Mouse (Mus musculus) stomach, embryonic 15.5 days (tissue): ENCODE results near the gene Alpk3. TPM values are rescaled to one million over a fixed set of nuclear protein-coding genes. Genes with fewer than 3 reads are reported as not detected.

Experiments
- ATAC-seq: fragments of 200-750 bp; cut with Nextera tagmentation; 2 replicates; pipeline ENCODE4 v1.8.0; 2017; ENCODE audit warnings: low read depth, moderate number of reproducible peaks, moderate TSS enrichment; ENCODE audit not compliant: insufficient read depth, low FRiP score
- H3K27ac ChIP-seq: fragments of 300-500 bp; sonication (generic); 2 replicates; pipeline ENCODE4 v1.5.1; 2015; ENCODE audit warnings: mild to moderate bottlenecking, inconsistent platforms
- H3K27me3 ChIP-seq: fragments of 300-500 bp; sonication (generic); replicated peaks from 2 replicates; pipeline ENCODE4 v1.6.1; 2015; ENCODE audit warnings: inconsistent platforms
- H3K36me3 ChIP-seq: fragments of 300-500 bp; sonication (generic); 2 replicates; pipeline ENCODE4 v1.6.1; 2015; ENCODE audit warnings: inconsistent platforms
- H3K4me1 ChIP-seq: fragments of 300-500 bp; sonication (generic); 2 replicates; pipeline ENCODE4 v1.6.1; 2015; ENCODE audit warnings: inconsistent platforms
- H3K4me2 ChIP-seq: fragments of 300-500 bp; sonication (generic); 2 replicates; pipeline ENCODE4 v1.6.1; 2015; ENCODE audit warnings: mild to moderate bottlenecking, inconsistent platforms
- H3K4me3 ChIP-seq: fragments of 300-500 bp; sonication (generic); replicated peaks from 2 replicates; pipeline ENCODE4 v1.5.1; 2015; ENCODE audit warnings: inconsistent platforms
- H3K9ac ChIP-seq: fragments of 300-500 bp; sonication (generic); 2 replicates; pipeline ENCODE4 v1.6.1; 2015; ENCODE audit warnings: inconsistent platforms
- H3K9me3 ChIP-seq: fragments of 300-500 bp; sonication (generic); 2 replicates; pipeline ENCODE4 v1.6.1; 2016; ENCODE audit warnings: inconsistent platforms
- WGBS: fragments of 180-500 bp; shearing (Covaris S2); methylation state at CpG from one replicate; pipeline ENCODE4 v1.1.7; 2015; 5-methylcytosine and 5-hydroxymethylcytosine counted together
- polyA plus RNA-seq: library from polyadenylated mRNA; unstranded; fragments of >200 nt; fragmentation: Nextera tagmentation; extraction: Ambion mirVana; gene quantifications from 2 replicates; pipeline ENCODE4 v1.2.1, GENCODE M21; 2015

Alpk3 gene
- polyA plus RNA-seq, 1 experiment from 2014 or later = 0.64 TPM

DNA sequence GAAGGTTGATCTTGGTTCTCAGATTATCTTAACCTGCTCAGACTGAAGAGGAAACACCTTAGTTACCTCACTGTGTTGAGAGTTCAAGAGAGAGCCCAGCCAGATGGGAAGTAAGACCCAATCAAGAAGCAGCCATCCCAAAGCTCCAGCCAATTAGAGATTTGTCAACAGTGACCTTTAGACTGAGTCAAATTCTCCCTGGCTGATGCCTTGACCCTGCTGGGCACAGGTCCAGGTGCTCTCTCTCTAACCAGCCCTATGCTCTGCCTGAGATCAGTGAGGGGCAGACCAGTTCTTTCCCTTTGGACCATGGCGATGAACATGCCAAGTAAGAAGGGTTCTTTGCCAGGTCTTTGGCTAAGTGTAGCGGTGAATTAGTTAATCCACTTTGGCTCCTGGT is 54.3 kb downstream of the Alpk3 start:
- 87% methylated on average over 2 of the region's 2 CpGs for WGBS
- H3K4me3 ChIP-seq = no peak overlapping the region
- H3K9me3 ChIP-seq = no peaks in the 10 kb centered on the region
- no peaks in the 10 kb centered on the region for H3K36me3 ChIP-seq
- H3K4me2 ChIP-seq = no peak overlapping the region
- no peaks in the 10 kb centered on the region for H3K27me3 ChIP-seq
- no peak for ATAC-seq
- no peak overlapping the region for H3K27ac ChIP-seq
- no peaks in the 10 kb centered on the region for H3K4me1 ChIP-seq
- H3K9ac ChIP-seq = no peak overlapping the region

DNA sequence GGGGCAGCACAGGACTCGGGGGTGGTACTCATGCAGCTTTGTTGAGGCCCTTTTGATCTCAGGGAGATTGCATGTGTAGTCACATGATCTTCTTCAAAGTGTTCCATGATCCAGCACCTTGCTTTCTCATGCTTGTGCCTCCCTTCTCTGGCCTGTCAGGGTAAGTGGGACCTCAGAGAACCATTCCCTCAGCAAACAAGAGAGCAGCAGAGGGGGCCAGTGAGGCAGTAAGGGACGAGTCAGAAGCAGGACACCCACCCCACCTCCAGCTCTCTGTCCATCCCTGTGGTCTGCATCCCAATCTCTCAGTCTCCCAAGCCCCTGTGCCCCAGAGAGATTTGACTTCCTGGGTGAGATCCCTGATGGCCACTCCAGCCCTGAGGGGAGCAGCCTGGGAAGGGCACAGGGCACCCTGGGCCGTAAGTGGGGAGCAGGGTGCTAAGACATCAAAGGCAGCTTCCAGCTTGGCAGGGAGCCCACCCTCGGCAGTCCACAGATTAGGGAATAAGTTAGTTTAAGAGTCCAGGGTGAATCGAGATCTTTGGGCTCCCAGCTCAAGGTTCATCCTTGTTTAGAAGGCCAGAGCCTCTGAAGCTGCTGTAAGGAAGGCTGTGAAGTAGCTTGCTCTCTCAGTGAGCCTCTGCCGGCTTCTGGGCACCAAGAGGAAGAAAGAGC is 55.4 kb downstream of the Alpk3 start:
- H3K27ac ChIP-seq = no peak overlapping the region
- no peak overlapping the region for H3K9ac ChIP-seq
- H3K36me3 ChIP-seq = no peaks in the 10 kb centered on the region
- 38% methylated on average over 6 of the region's 6 CpGs for WGBS
- H3K4me3 ChIP-seq = no peak overlapping the region
- H3K4me2 ChIP-seq = no peak overlapping the region
- H3K9me3 ChIP-seq = no peaks in the 10 kb centered on the region
- no peak for ATAC-seq
- H3K27me3 ChIP-seq = no peaks in the 10 kb centered on the region
- H3K4me1 ChIP-seq = no peaks in the 10 kb centered on the region

DNA sequence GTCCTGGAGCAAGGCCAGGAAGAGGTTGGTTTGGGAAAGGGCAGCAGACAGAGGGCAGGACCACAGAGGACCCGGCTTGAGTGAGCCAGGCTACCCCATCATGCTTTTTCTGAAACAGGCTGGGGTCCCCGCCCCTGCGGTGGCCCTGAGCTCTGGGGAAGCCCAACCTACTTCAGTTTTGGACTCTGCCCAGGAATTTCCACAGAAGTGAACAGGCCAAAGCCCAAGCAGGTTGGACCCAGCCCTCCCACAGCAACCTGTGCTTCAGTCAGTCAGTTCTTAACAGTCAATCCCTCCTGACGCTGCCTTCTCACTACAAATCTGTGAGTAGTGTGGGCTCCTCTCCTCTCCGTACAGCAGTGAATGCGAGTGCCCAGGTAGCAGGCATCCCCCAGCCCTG is 57.2 kb downstream of the Alpk3 start, which contains the start of gene Slc28a1:
Slc28a1 (plus strand) TSS at position 245 of the 400 bp plus-strand sequence.
- H3K4me2 ChIP-seq = no peak within 1 kb of the TSS
- H3K9me3 ChIP-seq = no peaks in the 10 kb centered on the region
- no peak within 1 kb of the TSS for H3K4me3 ChIP-seq
- H3K27me3 ChIP-seq = no peaks in the 10 kb centered on the region
- H3K36me3 ChIP-seq = no peaks in the 10 kb centered on the region
- H3K4me1 ChIP-seq = no peaks in the 10 kb centered on the region
- no peak within 1 kb of the TSS for H3K27ac ChIP-seq
- no peak for ATAC-seq
- 65% methylated on average over 6 of the region's 6 CpGs for WGBS
- H3K9ac ChIP-seq = no peak within 1 kb of the TSS

DNA sequence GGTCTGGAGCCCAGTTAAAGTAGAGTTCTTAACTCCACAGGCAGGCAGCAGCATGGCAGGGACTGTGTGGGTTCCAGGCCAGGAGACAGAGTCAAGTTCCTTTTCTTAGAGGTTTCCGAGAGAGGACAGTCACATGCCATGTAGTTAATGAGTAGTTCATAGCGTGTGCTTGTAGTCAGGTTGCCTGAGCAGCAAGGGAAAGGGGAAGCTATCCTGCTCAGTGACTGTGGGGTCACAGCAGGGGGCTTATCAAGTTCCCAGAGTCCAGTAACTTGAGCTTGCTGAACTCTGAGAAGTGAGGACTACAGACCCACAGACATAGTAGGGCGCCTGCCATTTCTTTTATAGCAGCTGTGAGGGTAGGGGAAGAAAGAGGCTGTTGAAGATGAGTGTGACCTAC is 63.7 kb downstream of the Alpk3 start:
- no peak for ATAC-seq
- Histone ChIP-seq H3K4me3 (no peak overlapping the region), H3K27me3 (no peaks in the 10 kb centered on the region), H3K4me1 (no peaks in the 10 kb centered on the region), H3K9ac (no peak overlapping the region), H3K27ac (no peak overlapping the region), H3K9me3 (no peaks in the 10 kb centered on the region), H3K36me3 (no peaks in the 10 kb centered on the region), H3K4me2 (no peak overlapping the region)
- 66% methylated on average over 3 of the region's 3 CpGs for WGBS

DNA sequence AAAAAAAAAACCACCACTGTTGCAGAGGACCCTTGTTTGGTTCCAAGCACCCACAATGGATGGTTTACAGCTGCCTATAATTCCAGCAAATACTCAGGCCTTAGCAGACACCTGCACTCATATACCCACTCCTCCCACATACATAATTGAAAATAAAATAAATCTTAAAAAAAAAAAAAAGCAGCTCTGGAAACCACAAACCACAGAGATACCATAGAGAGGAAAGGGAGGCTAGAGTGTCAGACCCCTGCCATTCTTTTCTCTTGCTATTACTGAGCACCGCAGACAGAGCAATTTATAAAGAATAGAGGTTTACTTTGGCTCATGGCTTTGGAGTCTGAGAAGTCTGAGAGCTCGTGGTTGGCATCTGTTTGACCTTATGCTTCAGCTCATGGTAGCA is 65.4 kb downstream of the Alpk3 start:
- Histone ChIP-seq H3K4me2 (no peak overlapping the region), H3K36me3 (no peaks in the 10 kb centered on the region), H3K4me3 (no peak overlapping the region), H3K9ac (no peak overlapping the region), H3K27me3 (no peaks in the 10 kb centered on the region), H3K4me1 (no peaks in the 10 kb centered on the region), H3K27ac (no peak overlapping the region), H3K9me3 (no peaks in the 10 kb centered on the region)
- ATAC-seq = no peak
- 68% methylated on average over 2 of the region's 2 CpGs for WGBS

DNA sequence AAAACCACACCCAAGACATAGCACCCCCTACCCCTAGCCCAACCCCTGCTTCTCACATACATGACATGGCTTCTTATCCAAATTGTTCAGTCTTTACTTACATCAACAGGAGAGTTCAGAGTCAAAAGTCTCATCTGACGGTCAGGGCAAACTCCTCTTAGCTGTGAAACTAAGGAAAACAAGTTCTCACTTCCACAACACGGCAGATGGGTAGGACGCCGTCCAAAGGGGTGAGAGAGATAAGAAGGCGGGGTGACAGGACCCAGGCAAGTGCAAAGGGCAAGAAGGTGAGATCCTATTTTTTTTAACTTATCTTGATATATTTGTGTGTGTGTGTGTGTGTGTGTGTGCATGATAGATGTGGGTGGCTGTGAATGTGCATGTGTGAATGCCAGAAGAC is 66.2 kb downstream of the Alpk3 start:
- H3K36me3 ChIP-seq = no peaks in the 10 kb centered on the region
- no peak overlapping the region for H3K9ac ChIP-seq
- WGBS = 65% methylated on average over 5 of the region's 5 CpGs
- no peaks in the 10 kb centered on the region for H3K9me3 ChIP-seq
- H3K4me1 ChIP-seq = no peaks in the 10 kb centered on the region
- no peak overlapping the region for H3K27ac ChIP-seq
- no peak overlapping the region for H3K4me3 ChIP-seq
- ATAC-seq = no peak
- H3K4me2 ChIP-seq = no peak overlapping the region
- no peaks in the 10 kb centered on the region for H3K27me3 ChIP-seq

DNA sequence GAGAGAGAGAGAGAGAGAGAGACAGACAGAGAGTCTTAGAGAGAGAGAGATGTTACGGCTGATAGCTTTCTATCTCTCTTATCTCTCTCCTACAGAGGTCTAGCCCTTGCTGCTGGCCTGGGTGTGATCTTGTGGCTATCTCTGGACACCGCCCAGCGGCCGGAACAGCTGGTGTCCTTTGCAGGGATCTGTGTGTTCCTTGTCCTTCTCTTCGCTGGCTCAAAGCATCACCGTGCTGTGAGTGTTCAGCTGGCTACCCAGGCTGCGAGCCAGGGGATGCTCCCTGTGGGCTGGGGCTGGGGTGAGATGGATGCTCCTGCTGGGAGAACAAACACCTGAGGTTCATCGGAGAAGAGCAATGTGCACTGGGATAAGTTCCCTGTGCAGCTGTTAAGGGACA is 67.4 kb downstream of the Alpk3 start:
- Histone ChIP-seq H3K27me3 (no peaks in the 10 kb centered on the region), H3K9ac (no peak overlapping the region), H3K27ac (no peak overlapping the region), H3K36me3 (no peaks in the 10 kb centered on the region), H3K9me3 (no peaks in the 10 kb centered on the region), H3K4me2 (no peak overlapping the region), H3K4me3 (no peak overlapping the region), H3K4me1 (no peaks in the 10 kb centered on the region)
- WGBS = 68% methylated on average over 8 of the region's 8 CpGs
- peak; percentile 37; the same call in 1 of the 2 replicates for ATAC-seq

DNA sequence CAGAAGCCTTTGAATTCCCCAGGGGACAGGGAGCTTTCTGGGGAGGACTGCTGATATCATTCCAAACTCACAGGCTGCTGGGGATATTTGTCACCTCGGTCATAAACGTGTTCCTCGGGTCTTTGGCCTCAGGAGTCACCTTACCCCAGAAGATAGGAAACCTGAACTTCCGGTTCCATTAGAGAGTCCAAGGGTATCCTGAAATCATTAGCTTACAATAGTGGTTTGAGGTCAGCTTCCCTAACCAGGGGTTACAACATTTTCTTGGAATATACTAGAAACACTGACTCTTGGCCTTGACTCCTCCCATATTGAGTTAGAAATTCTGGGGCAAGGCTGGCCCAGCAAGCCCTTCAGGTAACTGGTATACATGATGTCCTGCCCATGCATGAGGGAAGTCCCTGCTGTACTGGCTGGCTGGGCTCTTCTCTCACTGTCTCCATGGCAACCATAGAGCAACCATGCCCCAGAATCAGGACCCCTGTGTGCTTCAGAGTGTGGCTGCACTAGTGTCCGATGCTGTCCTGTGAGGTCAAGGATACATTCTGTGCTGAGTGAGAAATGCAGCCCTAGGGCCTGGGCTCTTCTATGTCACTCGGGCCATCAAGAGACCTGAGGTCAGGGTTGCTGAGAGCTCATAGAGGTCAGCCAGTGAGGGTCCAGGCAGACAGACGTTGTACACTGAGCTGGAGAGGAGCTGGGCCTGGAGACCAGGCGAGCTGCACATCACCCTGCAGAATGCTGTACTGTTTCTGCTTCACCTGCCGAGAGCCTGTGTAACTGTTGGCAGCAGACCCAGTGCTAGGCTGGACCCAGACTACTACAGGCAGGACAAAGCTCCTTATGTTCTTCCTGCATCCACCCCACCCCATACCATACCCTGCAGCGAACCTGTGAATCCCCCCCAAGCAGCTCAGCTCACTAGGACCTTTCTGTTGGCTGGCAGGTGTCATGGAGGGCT is 68.1 kb downstream of the Alpk3 start:
- Histone ChIP-seq H3K36me3 (no peaks in the 10 kb centered on the region), H3K27ac (no peak overlapping the region), H3K4me3 (no peak overlapping the region), H3K9ac (no peak overlapping the region), H3K4me2 (no peak overlapping the region), H3K4me1 (no peaks in the 10 kb centered on the region), H3K9me3 (no peaks in the 10 kb centered on the region), H3K27me3 (no peaks in the 10 kb centered on the region)
- no peak; the same call in 1 of the 2 replicates for ATAC-seq
- WGBS = 56% methylated on average over 10 of the region's 10 CpGs

DNA sequence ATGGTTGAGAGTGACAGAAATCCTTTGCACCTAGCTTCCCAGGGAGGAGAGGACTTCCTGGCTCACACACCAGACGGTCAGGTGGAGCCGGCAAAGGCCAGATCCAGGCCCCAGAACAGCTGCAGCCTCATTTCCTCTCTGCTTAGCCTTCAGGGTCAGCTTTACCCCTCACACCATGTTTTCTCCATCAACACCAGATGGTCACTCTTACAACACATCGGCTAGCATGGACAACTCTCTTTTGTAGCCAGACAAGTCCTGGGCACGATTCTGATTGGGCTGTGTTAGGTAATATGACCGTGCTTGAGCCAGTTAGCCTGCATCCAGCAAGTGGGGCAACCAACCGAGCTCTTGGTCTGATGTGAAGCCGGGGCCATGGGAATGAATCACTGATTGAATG is 74.5 kb downstream of the Alpk3 start:
- H3K9me3 ChIP-seq = no peaks in the 10 kb centered on the region
- H3K4me1 ChIP-seq = peaks cover 14% of the 10 kb centered on the region
- ATAC-seq = no peak
- no peaks in the 10 kb centered on the region for H3K27me3 ChIP-seq
- H3K9ac ChIP-seq = no peak overlapping the region
- H3K4me2 ChIP-seq = no peak overlapping the region
- WGBS = 66% methylated on average over 7 of the region's 7 CpGs
- H3K4me3 ChIP-seq = no peak overlapping the region
- no peak overlapping the region for H3K27ac ChIP-seq
- H3K36me3 ChIP-seq = no peaks in the 10 kb centered on the region

DNA sequence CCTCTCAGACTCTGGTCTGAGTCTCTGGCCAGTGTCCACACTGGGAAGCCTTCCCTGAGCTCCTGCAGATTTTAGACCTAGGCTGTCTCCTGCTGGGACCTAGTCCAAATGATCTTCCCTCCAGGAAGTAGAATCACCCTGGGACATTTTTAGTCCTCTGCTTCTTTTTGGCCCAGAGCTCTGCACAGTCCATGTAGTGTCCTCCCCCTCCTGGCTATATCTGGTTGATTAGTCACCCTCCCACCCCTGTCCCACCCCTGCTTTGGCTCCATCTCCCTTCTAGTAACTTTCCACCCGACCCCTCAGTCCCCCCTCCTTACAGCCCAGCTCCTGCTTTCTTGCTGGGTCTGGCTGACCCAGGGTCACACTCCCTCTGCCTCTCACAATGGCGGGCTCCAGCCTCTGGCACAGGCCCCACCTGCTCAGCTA is 75.5 kb downstream of the Alpk3 start:
- no peak overlapping the region for H3K4me3 ChIP-seq
- ATAC-seq = peak; percentile 41; the same call in 1 of the 2 replicates

DNA sequence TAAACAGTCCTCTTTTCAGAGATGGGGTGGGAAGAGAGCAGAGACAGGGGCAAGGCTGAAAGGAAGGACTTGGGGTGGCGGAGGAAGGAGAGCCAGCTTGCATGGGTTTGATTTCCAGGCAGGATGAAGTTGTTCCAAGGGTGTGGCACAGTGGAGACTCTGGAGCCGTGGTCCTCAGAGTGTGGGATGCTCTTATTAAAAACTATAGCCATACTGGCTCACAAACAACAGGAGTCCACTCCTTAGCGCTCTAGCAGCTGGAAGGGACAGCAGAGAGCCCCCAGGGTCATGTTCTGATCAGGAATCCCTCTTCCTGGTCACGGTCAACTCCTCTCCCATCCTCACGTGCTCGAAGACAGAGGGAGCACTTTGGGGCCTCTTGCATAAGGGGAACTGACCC is 76.0 kb downstream of the Alpk3 start:
- H3K9ac ChIP-seq = no peak overlapping the region
- ATAC-seq = no peak
- H3K27me3 ChIP-seq = no peaks in the 10 kb centered on the region
- H3K9me3 ChIP-seq = no peaks in the 10 kb centered on the region
- H3K27ac ChIP-seq = peak overlapping the region; percentile 51; the same call in 1 of the 2 replicates
- 66% methylated on average over 6 of the region's 6 CpGs for WGBS
- no peak overlapping the region for H3K4me2 ChIP-seq
- H3K4me3 ChIP-seq = no peak overlapping the region
- H3K4me1 ChIP-seq = peaks cover 14% of the 10 kb centered on the region
- no peaks in the 10 kb centered on the region for H3K36me3 ChIP-seq

More for the DNA sequence above, 75.5 kb downstream of the Alpk3 start:
- Histone ChIP-seq H3K4me1 (peaks cover 14% of the 10 kb centered on the region), H3K9ac (no peak overlapping the region), H3K4me2 (no peak overlapping the region), H3K9me3 (no peaks in the 10 kb centered on the region), H3K36me3 (no peaks in the 10 kb centered on the region), H3K27ac (peak overlapping the region; percentile 51; the same call in 1 of the 2 replicates), H3K27me3 (no peaks in the 10 kb centered on the region)
- WGBS = 27% methylated on average over 2 of the region's 2 CpGs

DNA sequence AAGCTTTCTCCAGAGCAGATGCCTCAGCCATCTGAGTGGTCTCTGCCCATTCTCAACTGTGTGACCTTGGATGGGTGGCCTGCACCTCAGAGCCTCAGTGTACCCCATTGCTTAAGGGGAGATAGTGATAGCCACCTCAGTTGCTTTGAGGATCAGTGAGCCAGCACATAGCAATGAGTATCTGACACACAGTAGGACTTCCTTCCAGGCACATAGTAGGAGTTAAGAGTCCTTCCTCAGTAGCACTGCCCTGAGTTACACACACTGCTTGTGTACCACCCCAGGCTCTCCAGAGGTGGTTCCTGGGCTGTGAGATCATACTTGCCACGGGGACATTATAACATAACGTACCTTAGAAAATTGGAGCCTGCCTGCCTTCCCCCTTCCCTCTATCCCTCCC is 76.5 kb downstream of the Alpk3 start:
- WGBS = 68% methylated on average over 2 of the region's 2 CpGs
- no peak overlapping the region for H3K9ac ChIP-seq
- no peak overlapping the region for H3K27ac ChIP-seq
- H3K4me2 ChIP-seq = no peak overlapping the region
- H3K27me3 ChIP-seq = no peaks in the 10 kb centered on the region
- no peak overlapping the region for H3K4me3 ChIP-seq
- no peak for ATAC-seq
- H3K9me3 ChIP-seq = no peaks in the 10 kb centered on the region
- H3K4me1 ChIP-seq = peaks cover 14% of the 10 kb centered on the region
- H3K36me3 ChIP-seq = no peaks in the 10 kb centered on the region
